Mouse (Mus musculus) ES-E14 (cell line): ENCODE measurements around the gene Fhad1.

Source experiments
- CHD2 ChIP-seq: IDR thresholded peaks from 2 replicates; pipeline ENCODE4 v1.6.1; 2014; ENCODE audit warnings: mild to moderate bottlenecking, low read depth, low read length, inconsistent platforms
- HCFC1 ChIP-seq: IDR thresholded peaks from 2 replicates; pipeline ENCODE4 v1.6.1; 2012; ENCODE audit warnings: low read length, inconsistent platforms, borderline replicate concordance; ENCODE audit not compliant: insufficient read depth
- MAFK ChIP-seq: IDR thresholded peaks from 2 replicates; pipeline ENCODE4 v1.6.1; 2014; ENCODE audit warnings: mild to moderate bottlenecking, low read depth, low read length, inconsistent platforms; ENCODE audit not compliant: insufficient read depth
- ZC3H11A ChIP-seq: IDR thresholded peaks from 2 replicates; pipeline ENCODE4 v1.6.1; 2012; ENCODE audit warnings: low read depth, mild to moderate bottlenecking, inconsistent platforms, low read length, borderline replicate concordance

GRCm38 (mm10) chr4:141895772-141896171, 119.1 kb downstream of the Fhad1 start:
- TF ChIP-seq MAFK (no peak), CHD2 (no peak), HCFC1 (no peak), ZC3H11A (no peak)
